Mouse (Mus musculus): ENCODE results near the gene Mettl25.

DNA sequence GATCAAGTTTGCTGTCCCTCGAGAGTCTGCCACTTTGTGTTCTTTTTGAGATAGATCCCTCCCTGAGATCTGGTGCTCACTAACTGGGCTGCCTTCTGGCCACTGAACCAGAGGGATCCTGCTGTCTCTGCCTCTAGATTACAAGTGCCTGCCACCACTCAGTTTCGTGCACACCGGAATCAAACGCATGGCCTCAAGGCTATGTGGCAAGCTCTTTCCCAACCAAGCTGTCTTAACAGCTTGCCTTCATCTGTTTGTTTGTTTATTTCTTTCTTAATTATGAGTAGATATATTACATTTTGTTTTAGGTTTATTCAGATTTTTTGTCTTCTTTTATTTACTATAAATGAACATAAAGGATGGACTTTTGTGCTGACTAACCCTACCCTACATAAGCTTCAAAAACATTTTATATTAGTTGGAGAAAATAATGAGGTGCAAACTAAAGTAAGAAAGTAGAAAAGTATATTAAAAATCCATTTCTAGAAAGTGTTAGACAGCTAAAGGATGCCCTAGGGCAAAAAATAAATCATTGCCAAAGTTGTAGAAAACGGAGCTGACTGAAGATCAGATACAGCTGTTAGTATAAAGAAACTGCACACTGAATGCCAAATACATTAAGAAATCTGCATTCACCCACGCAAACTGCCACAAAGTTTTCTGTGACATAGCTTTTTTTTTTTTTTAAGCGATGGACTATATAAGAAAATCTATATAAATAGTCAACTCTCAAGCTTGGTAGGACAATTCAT, 34.7 kb downstream of the Mettl25 start:
- no peak for TF ChIP-seq CTCF (IDR thresholded peaks at IDR 0.05 in 2 of 3, conservative IDR thresholded peaks at IDR 0.05 in 1 of 3; ENCODE audit: control insufficient read depth in 1 of 3, insufficient read depth in 1 of 3, low read depth in 2 of 3, low read length in 3 of 3, poor library complexity in 1 of 3, severe bottlenecking in 1 of 3)
- no peak for TF ChIP-seq NELFE (IDR thresholded peaks at IDR 0.05; ENCODE audit: low read depth, low read length)

Measured in MEL (cell line).